ENCODE assay signal across 9 mouse cellular contexts in genomic region chr6:22205030-22205750, GRCm38 (mm10).
DNase-seq lines count a peak whose midpoint lies in the region; ATAC-seq and TF ChIP-seq lines count a peak whose summit lies in the region.
"Had no signal": no experiment of that assay in that cellular context is flagged by ENCODE, and none has a peak within 500 bp of the region (broad histone marks: within the 10 kb centered on the region; RNA-seq: fewer than 3 reads in every experiment).

No protein-coding gene starts in this region.

- H3K9ac ChIP-seq in heart, embryonic 15.5 days, result no peak overlapping the region
- H3K9ac ChIP-seq in midbrain, embryonic 15.5 days, result no peak overlapping the region
- no peak overlapping the region for H3K9ac ChIP-seq in midbrain, embryonic 11.5 days (ENCODE audit: low read length)
- H3K9ac ChIP-seq in hindbrain, postnatal 0 days (replicated peaks; ENCODE audit: low read length), result no peak overlapping the region; the same call in 1 of the 2 replicates
- H3K9ac ChIP-seq in stomach, postnatal 0 days (ENCODE audit: low read length), result no peak overlapping the region

- no peaks in the 10 kb centered on the region; the same call in 1 of the 2 replicates for H3K4me1 ChIP-seq in heart, embryonic 15.5 days (replicated peaks)
- 0 out of 2 replicates have a peak, but pooled peaks cover 10% of the 10 kb centered on the region for H3K4me1 ChIP-seq in midbrain, embryonic 15.5 days
- H3K4me1 ChIP-seq in midbrain, embryonic 11.5 days (ENCODE audit: control insufficient read depth, insufficient read depth, low read length), result no peaks in the 10 kb centered on the region
- peaks cover 7% of the 10 kb centered on the region; the same call in 1 of the 2 replicates for H3K4me1 ChIP-seq in hindbrain, postnatal 0 days (ENCODE audit: insufficient read depth, low read length)
- H3K4me1 ChIP-seq in stomach, postnatal 0 days (replicated peaks; ENCODE audit: control insufficient read depth, insufficient read depth), result no peaks in the 10 kb centered on the region

- WGBS in heart, embryonic 15.5 days, result 73% methylated on average over 12 of the region's 12 CpGs
- WGBS in midbrain, embryonic 15.5 days, result 60% methylated on average over 12 of the region's 12 CpGs
- 81% methylated on average over 12 of the region's 12 CpGs for WGBS in midbrain, embryonic 11.5 days
- WGBS in hindbrain, postnatal 0 days, result 46% methylated on average over 12 of the region's 12 CpGs
- 79% methylated on average over 12 of the region's 12 CpGs for WGBS in stomach, postnatal 0 days

- no peaks in the 10 kb centered on the region for H3K36me3 ChIP-seq in heart, embryonic 15.5 days
- H3K36me3 ChIP-seq in midbrain, embryonic 15.5 days (replicated peaks), result no peaks in the 10 kb centered on the region
- H3K36me3 ChIP-seq in midbrain, embryonic 11.5 days (ENCODE audit: control insufficient read depth, insufficient read depth, low read length), result no peaks in the 10 kb centered on the region
- no peaks in the 10 kb centered on the region for H3K36me3 ChIP-seq in hindbrain, postnatal 0 days (ENCODE audit: insufficient read depth, low read length)
- no peaks in the 10 kb centered on the region for H3K36me3 ChIP-seq in stomach, postnatal 0 days (ENCODE audit: control insufficient read depth, insufficient read depth, low read length)

- DNase-seq in heart, adult 9 months (ENCODE audit: low spot score in 2 of 2), result no peak
- no peak for DNase-seq in midbrain, embryonic 11.5 days (ENCODE audit: low spot score, missing footprints)
- peak; percentile 54 for DNase-seq in hindbrain, postnatal 0 days (ENCODE audit: low spot score)
- DNase-seq in stomach, postnatal 0 days (ENCODE audit: low spot score), result no peak
- no peak for DNase-seq in left cerebral cortex, postnatal 4 days
- no peak for DNase-seq in MN1 (ENCODE audit: low spot score)
- DNase-seq: lung, postnatal 10 days had no signal

- H3K4me3 ChIP-seq in heart, embryonic 15.5 days, result no peak overlapping the region
- H3K4me3 ChIP-seq in midbrain, embryonic 15.5 days, result no peak overlapping the region
- no peak overlapping the region for H3K4me3 ChIP-seq in midbrain, embryonic 11.5 days (ENCODE audit: low read depth, low read length)
- peak overlapping the region; percentile 16 for H3K4me3 ChIP-seq in hindbrain, postnatal 0 days (ENCODE audit: low read length)
- H3K4me3 ChIP-seq in stomach, postnatal 0 days (ENCODE audit: low read depth, low read length), result no peak overlapping the region

- no peaks in the 10 kb centered on the region for H3K9me3 ChIP-seq in heart, embryonic 15.5 days (replicated peaks)
- H3K9me3 ChIP-seq in midbrain, embryonic 15.5 days, result no peaks in the 10 kb centered on the region
- H3K9me3 ChIP-seq in midbrain, embryonic 11.5 days (ENCODE audit: control insufficient read depth, low read length), result no peaks in the 10 kb centered on the region
- no peaks in the 10 kb centered on the region for H3K9me3 ChIP-seq in hindbrain, postnatal 0 days (ENCODE audit: low read length)
- no peaks in the 10 kb centered on the region for H3K9me3 ChIP-seq in stomach, postnatal 0 days (ENCODE audit: control insufficient read depth, low read length)

- TF ChIP-seq CTCF in hindbrain, postnatal 0 days (IDR thresholded peaks at IDR 0.05; ENCODE audit: low read depth), result no peak
- no peak for TF ChIP-seq CTCF in stomach, postnatal 0 days (IDR thresholded peaks at IDR 0.05; ENCODE audit: low read depth)

- peak overlapping the region; percentile 26; the same call in 1 of the 2 replicates for H3K4me2 ChIP-seq in heart, embryonic 15.5 days
- H3K4me2 ChIP-seq in midbrain, embryonic 15.5 days, result peak overlapping the region; percentile 14; the same call in 1 of the 2 replicates
- no peak overlapping the region for H3K4me2 ChIP-seq in midbrain, embryonic 11.5 days
- peak overlapping the region; percentile 47 for H3K4me2 ChIP-seq in hindbrain, postnatal 0 days (ENCODE audit: low read depth, low read length)
- H3K4me2 ChIP-seq in stomach, postnatal 0 days (replicated peaks; ENCODE audit: low read depth), result peak overlapping the region; percentile 20; the same call in 1 of the 2 replicates

- H3K27ac ChIP-seq in heart, embryonic 15.5 days, result no peak overlapping the region
- no peak overlapping the region for H3K27ac ChIP-seq in midbrain, embryonic 15.5 days
- H3K27ac ChIP-seq in midbrain, embryonic 11.5 days (ENCODE audit: low read depth, low read length), result no peak overlapping the region
- H3K27ac ChIP-seq in hindbrain, postnatal 0 days, result no peak overlapping the region; the same call in 1 of the 2 replicates
- no peak overlapping the region for H3K27ac ChIP-seq in stomach, postnatal 0 days (replicated peaks)

- intact Hi-C loops in left cerebral cortex, postnatal 4 days (cut with DNase I), result no loop called here

- no peak for TF ChIP-seq EP300 in stomach, postnatal 0 days (optimal IDR thresholded peaks at IDR 0.05)

- H3K27me3 ChIP-seq in heart, embryonic 15.5 days, result no peaks in the 10 kb centered on the region
- H3K27me3 ChIP-seq in midbrain, embryonic 15.5 days (replicated peaks), result no peaks in the 10 kb centered on the region
- no peaks in the 10 kb centered on the region for H3K27me3 ChIP-seq in midbrain, embryonic 11.5 days (ENCODE audit: control insufficient read depth, insufficient read depth, low read length)
- no peaks in the 10 kb centered on the region for H3K27me3 ChIP-seq in hindbrain, postnatal 0 days (ENCODE audit: insufficient read depth, low read length)
- H3K27me3 ChIP-seq in stomach, postnatal 0 days (ENCODE audit: control insufficient read depth, insufficient read depth, low read length), result no peaks in the 10 kb centered on the region

- no peak for ATAC-seq in heart, embryonic 15.5 days (replicated peaks; ENCODE audit: insufficient number of reproducible peaks, insufficient read depth, low FRiP score, low read depth)
- ATAC-seq in midbrain, embryonic 15.5 days (replicated peaks), result peak; percentile 69; the same call in 1 of the 2 replicates
- no peak for ATAC-seq in midbrain, embryonic 11.5 days (ENCODE audit: low FRiP score)
- 0 out of 2 replicates have a peak, but pooled peaks have one; percentile 30 for ATAC-seq in hindbrain, postnatal 0 days
- no peak for ATAC-seq in stomach, postnatal 0 days (ENCODE audit: low FRiP score, low TSS enrichment)

Comparison
In these comparisons a context has a peak if more than half of its experiments do, and no peak if none do; other contexts are left out.
1. ATAC-seq: peak in midbrain, embryonic 15.5 days (single experiment) and hindbrain, postnatal 0 days (single experiment); none in heart, embryonic 15.5 days (single experiment), midbrain, embryonic 11.5 days (single experiment) and stomach, postnatal 0 days (single experiment).